In genomic region chr3:84488716-84489115, GRCm38 (mm10) we compare ENCODE assay signal across 7 mouse cellular contexts. TPM values are rescaled to one million over a fixed set of nuclear protein-coding genes. Genes with fewer than 3 reads are reported as not detected.
A peak's percentile ranks its signal among the peaks of the same experiment; 100 is the strongest.
DNase-seq lines count a peak whose midpoint lies in the region.

No protein-coding gene starts in this region.

- peak; percentile 20 to 38 for DNase-seq in frontal cortex, postnatal 36 days (ENCODE audit: low spot score in 2 of 2)
- no peak for DNase-seq in frontal cortex, postnatal 25 days (ENCODE audit: low spot score in 2 of 2)
- DNase-seq in layer of hippocampus, adult 11-12 months (ENCODE audit: low spot score) = peak; percentile 53
- DNase-seq in layer of hippocampus, adult 9-10 months (ENCODE audit: low spot score) = no peak
- peak; percentile 61 for DNase-seq in Muller cell, postnatal 12 days (ENCODE audit: inconsistent ontology term)
- peak; percentile 18 to 45 for DNase-seq in adrenal gland, postnatal 36 days
- no peak for DNase-seq in MN1 (ENCODE audit: low spot score)

RNA-seq across cellular contexts. Expression of gene Fhdc1, which starts 8.5 kb away (rescaled TPM):
- 10 to 100 TPM in 1 of 2 experiments, 1 to 10 TPM in 1; 2.8 to 15.7 TPM for total RNA-seq in adrenal gland, postnatal 36 days (2021)

Comparison
In these comparisons a context has a peak if more than half of its experiments do, and no peak if none do; other contexts are left out.
1. DNase-seq: peak in frontal cortex, postnatal 36 days (2 of 2), layer of hippocampus, adult 11-12 months (single experiment), Muller cell, postnatal 12 days (single experiment) and adrenal gland, postnatal 36 days (2 of 2); none in frontal cortex, postnatal 25 days (0 of 2), layer of hippocampus, adult 9-10 months (single experiment) and MN1 (single experiment).